Mouse (Mus musculus): ENCODE results near the gene Doc2g.
A peak's percentile ranks its signal among the peaks of the same experiment; 100 is the strongest.

GRCm38 (mm10) chr19:4037788-4038232 lies 34.7 kb downstream of the Doc2g start, which contains the start of gene Gstp1:
- TF ChIP-seq POLR2A (IDR thresholded peaks at IDR 0.05; ENCODE audit: borderline replicate concordance, extremely low read depth, insufficient read depth, insufficient read length, poor library complexity, severe bottlenecking) = peak; percentile 55; the same call in 1 of the 2 replicates
- TF ChIP-seq CTCF (IDR thresholded peaks at IDR 0.05; ENCODE audit: borderline replicate concordance, extremely low read depth, insufficient read depth, insufficient read length) = no peak

All from brain, embryonic 14.5 days (tissue).